Mouse (Mus musculus): ENCODE results near the gene Cdc42ep2.

GRCm38 (mm10) chr19:5911430-5912102, 13.1 kb downstream of the Cdc42ep2 start:
- TF ChIP-seq CTCF (conservative IDR thresholded peaks at IDR 0.05; ENCODE audit: low read length): no peak
- no peak for TF ChIP-seq NANOG (IDR thresholded peaks at IDR 0.05; ENCODE audit: borderline replicate concordance, low read length)
